Mouse (Mus musculus) liver, embryonic 14 days (tissue): ENCODE results near the gene Pla2r1. TPM values are rescaled to one million over a fixed set of nuclear protein-coding genes. Genes with fewer than 3 reads are reported as not detected.

ENCODE experiments used
- polyA plus RNA-seq: library from polyadenylated mRNA; depleted of rRNA; stranded (reverse); fragments of >200 nt; gene quantifications from 2 replicates; pipeline ENCODE4 v1.2.3, GENCODE M21; 2012; rRNA removed

The Pla2r1 gene
- 0.24 and 0.27 TPM in 2 replicates for polyA plus RNA-seq

GRCm38 (mm10) chr2:60552902-60553682 is at the start of gene Pla2r1:
Gene Pla2r1 (minus strand): TSS chr2:60553308.

GRCm38 (mm10) chr2:60382858-60383669 is 170.0 kb downstream of the Pla2r1 start, which contains the start of gene Ly75:
Gene Ly75 (minus strand): TSS chr2:60383303.

Other genes starting within 250 kb of the Pla2r1 start
- gene Ly75, start 170.0 kb downstream of the Pla2r1 start, polyA plus RNA-seq: 1.8 and 2.2 TPM in 2 replicates
- 0.06 TPM in 1 of 2 replicates, not detected in the other for gene Itgb6, start 169.3 kb upstream of the Pla2r1 start, polyA plus RNA-seq